Mouse (Mus musculus): ENCODE data around the gene Lhx1.

DNA sequence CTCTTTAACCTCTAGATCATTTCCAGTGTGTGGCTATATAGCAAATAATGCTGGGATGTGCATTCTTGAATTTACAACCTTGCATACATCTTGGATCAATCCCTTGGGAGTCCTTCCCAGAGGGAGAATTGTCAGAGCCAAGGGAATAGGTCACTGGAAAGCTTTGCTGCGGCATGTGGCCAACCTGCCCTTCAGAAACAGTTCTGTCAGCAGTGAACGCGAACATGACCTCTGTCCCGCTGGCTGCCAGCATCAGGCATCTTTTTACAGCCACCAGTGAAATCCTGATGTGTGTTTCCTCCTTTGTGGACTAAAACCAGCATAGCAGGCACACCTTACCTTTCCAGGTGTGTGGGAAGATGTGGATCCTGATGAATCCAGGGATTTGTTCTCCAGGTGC is 26.0 kb upstream of the Lhx1 start:
- TF ChIP-seq CTCF (conservative IDR thresholded peaks at IDR 0.05 in 1 of 2, IDR thresholded peaks at IDR 0.05 in 1 of 2; ENCODE audit: low read depth in 2 of 2, low read length in 2 of 2) (no peak), JUND (conservative IDR thresholded peaks at IDR 0.05; ENCODE audit: low read depth, low read length) (no peak), MYC (IDR thresholded peaks at IDR 0.05; ENCODE audit: low read depth, low read length) (no peak), POLR2A (IDR thresholded peaks at IDR 0.05; ENCODE audit: low read depth, low read length) (no peak), ZMIZ1 (IDR thresholded peaks at IDR 0.05; ENCODE audit: low read depth, low read length) (no peak)

Data from CH12.LX (cell line).